Mouse (Mus musculus): Measurements from ENCODE around the gene Noct. TPM values are rescaled to one million over a fixed set of nuclear protein-coding genes. Genes with fewer than 3 reads are reported as not detected.

Noct gene
- polyA plus RNA-seq, 2 experiments: 19.0 to 25.5 TPM

GRCm38 (mm10) chr3:51239541-51239940 lies 15.3 kb downstream of the Noct start:
- Histone ChIP-seq H3K4me1 (replicated peaks; ENCODE audit: control insufficient read depth in 2 of 2, insufficient read depth in 2 of 2, low read length in 1 of 2) (peaks cover 3 to 11% of the 10 kb centered on the region in 2 experiments), H3K4me2 (ENCODE audit: low read depth) (no peak overlapping the region), H3K27me3 (ENCODE audit: control insufficient read depth, insufficient read depth, low read length) (no peaks in the 10 kb centered on the region), H3K36me3 (replicated peaks; ENCODE audit: control insufficient read depth, insufficient read depth, low read depth) (peaks cover 10% of the 10 kb centered on the region), H3K4me3 (ENCODE audit: insufficient read depth in 1 of 2, low read depth in 2 of 2, low read length in 2 of 2) (no peak overlapping the region), H3K27ac (no peak overlapping the region), H3K9ac (replicated peaks) (no peak overlapping the region), H3K9me3 (ENCODE audit: control insufficient read depth, low read length) (no peaks in the 10 kb centered on the region)
- DNase-seq (ENCODE audit: low read depth in 3 of 3, low spot score in 3 of 3): no peak
- no peak for TF ChIP-seq CTCF (IDR thresholded peaks at IDR 0.05; ENCODE audit: low read depth)
- TF ChIP-seq EP300 (IDR thresholded peaks at IDR 0.05; ENCODE audit: low read depth): no peak
- no peak for ATAC-seq (ENCODE audit: insufficient read depth)
- 87% methylated on average over 3 of the region's 3 CpGs for WGBS (ENCODE audit: insufficient replicate concordance)

GRCm38 (mm10) chr3:51247704-51248103 lies 23.5 kb downstream of the Noct start:
- Histone ChIP-seq H3K4me1 (replicated peaks; ENCODE audit: control insufficient read depth in 2 of 2, insufficient read depth in 2 of 2, low read length in 1 of 2) (no peaks in the 10 kb centered on the region), H3K9ac (replicated peaks) (no peak overlapping the region), H3K27ac (no peak overlapping the region), H3K9me3 (ENCODE audit: control insufficient read depth, low read length) (no peaks in the 10 kb centered on the region), H3K4me3 (ENCODE audit: insufficient read depth in 1 of 2, low read depth in 2 of 2, low read length in 2 of 2) (no peak overlapping the region), H3K27me3 (ENCODE audit: control insufficient read depth, insufficient read depth, low read length) (no peaks in the 10 kb centered on the region), H3K4me2 (ENCODE audit: low read depth) (no peak overlapping the region), H3K36me3 (replicated peaks; ENCODE audit: control insufficient read depth, insufficient read depth, low read depth) (peaks cover 71% of the 10 kb centered on the region)
- WGBS (ENCODE audit: insufficient replicate concordance): 91% methylated on average over 16 of the region's 16 CpGs
- ATAC-seq (ENCODE audit: insufficient read depth): no peak
- TF ChIP-seq EP300 (IDR thresholded peaks at IDR 0.05; ENCODE audit: low read depth) (no peak), CTCF (IDR thresholded peaks at IDR 0.05; ENCODE audit: low read depth) (no peak)
- DNase-seq (ENCODE audit: low read depth in 3 of 3, low spot score in 3 of 3): no peak

- H3K4me3 ChIP-seq (ENCODE audit: insufficient read depth in 1 of 2, low read depth in 2 of 2, low read length in 2 of 2): no peak overlapping the region
- H3K4me2 ChIP-seq (ENCODE audit: low read depth): no peak overlapping the region
- H3K27me3 ChIP-seq (ENCODE audit: control insufficient read depth, insufficient read depth, low read length): no peaks in the 10 kb centered on the region
- H3K27ac ChIP-seq: no peak overlapping the region
- TF ChIP-seq CTCF (IDR thresholded peaks at IDR 0.05; ENCODE audit: low read depth) (no peak), EP300 (IDR thresholded peaks at IDR 0.05; ENCODE audit: low read depth) (no peak)
- ATAC-seq (ENCODE audit: insufficient read depth) (no peak), DNase-seq (ENCODE audit: low read depth in 3 of 3, low spot score in 3 of 3) (no peak)
- WGBS (ENCODE audit: insufficient replicate concordance): 86% methylated on average over 6 of the region's 6 CpGs
- no peaks in the 10 kb centered on the region for H3K9me3 ChIP-seq (ENCODE audit: control insufficient read depth, low read length)
- peaks cover 80% of the 10 kb centered on the region for H3K36me3 ChIP-seq (replicated peaks; ENCODE audit: control insufficient read depth, insufficient read depth, low read depth)
- H3K4me1 ChIP-seq (replicated peaks; ENCODE audit: control insufficient read depth in 2 of 2, insufficient read depth in 2 of 2, low read length in 1 of 2): no peaks in the 10 kb centered on the region
- no peak overlapping the region for H3K9ac ChIP-seq (replicated peaks)
These were observed 24.4 kb downstream of the Noct start for GRCm38 (mm10) chr3:51248600-51248999.

GRCm38 (mm10) chr3:51249460-51249859 lies 25.2 kb downstream of the Noct start:
- Histone ChIP-seq H3K27ac (no peak overlapping the region), H3K9me3 (ENCODE audit: control insufficient read depth, low read length) (no peaks in the 10 kb centered on the region), H3K4me2 (ENCODE audit: low read depth) (no peak overlapping the region), H3K4me3 (ENCODE audit: insufficient read depth in 1 of 2, low read depth in 2 of 2, low read length in 2 of 2) (no peak overlapping the region), H3K27me3 (ENCODE audit: control insufficient read depth, insufficient read depth, low read length) (no peaks in the 10 kb centered on the region), H3K9ac (replicated peaks) (no peak overlapping the region), H3K36me3 (replicated peaks; ENCODE audit: control insufficient read depth, insufficient read depth, low read depth) (peaks cover 88% of the 10 kb centered on the region), H3K4me1 (replicated peaks; ENCODE audit: control insufficient read depth in 2 of 2, insufficient read depth in 2 of 2, low read length in 1 of 2) (no peaks in the 10 kb centered on the region)
- no peak for TF ChIP-seq CTCF (IDR thresholded peaks at IDR 0.05; ENCODE audit: low read depth)
- TF ChIP-seq EP300 (IDR thresholded peaks at IDR 0.05; ENCODE audit: low read depth): no peak
- 77% methylated on average over 11 of the region's 11 CpGs for WGBS (ENCODE audit: insufficient replicate concordance)
- ATAC-seq (ENCODE audit: insufficient read depth) (no peak), DNase-seq (ENCODE audit: low read depth in 3 of 3, low spot score in 3 of 3) (no peak)

GRCm38 (mm10) chr3:51249866-51250265 lies 25.6 kb downstream of the Noct start:
- Histone ChIP-seq H3K4me2 (ENCODE audit: low read depth) (no peak overlapping the region), H3K27me3 (ENCODE audit: control insufficient read depth, insufficient read depth, low read length) (no peaks in the 10 kb centered on the region), H3K9me3 (ENCODE audit: control insufficient read depth, low read length) (no peaks in the 10 kb centered on the region), H3K36me3 (replicated peaks; ENCODE audit: control insufficient read depth, insufficient read depth, low read depth) (peaks cover 92% of the 10 kb centered on the region), H3K4me3 (ENCODE audit: insufficient read depth in 1 of 2, low read depth in 2 of 2, low read length in 2 of 2) (no peak overlapping the region), H3K4me1 (replicated peaks; ENCODE audit: control insufficient read depth in 2 of 2, insufficient read depth in 2 of 2, low read length in 1 of 2) (no peaks in the 10 kb centered on the region), H3K9ac (replicated peaks) (no peak overlapping the region), H3K27ac (no peak overlapping the region)
- TF ChIP-seq CTCF (IDR thresholded peaks at IDR 0.05; ENCODE audit: low read depth) (no peak), EP300 (IDR thresholded peaks at IDR 0.05; ENCODE audit: low read depth) (no peak)
- DNase-seq (ENCODE audit: low read depth in 3 of 3, low spot score in 3 of 3): no peak
- ATAC-seq (ENCODE audit: insufficient read depth): no peak
- WGBS (ENCODE audit: insufficient replicate concordance): 83% methylated on average over 13 of the region's 13 CpGs

Data from liver, embryonic 14.5 days (tissue).